Mouse (Mus musculus): Measurements from ENCODE around the gene Hist1h2ao.
"Not testable (repeated sequence)": the region's sequence is repeated elsewhere in the genome, so short reads cannot be mapped to it uniquely, and the experiment has no call there.

Hist1h2ao gene

GRCm38 (mm10) chr13:21811539-21811938, 1.3 kb downstream of the Hist1h2ao start, which contains the start of gene Hist1h4m:
TSS of gene Hist1h4m (plus strand) at chr13:21811746.
- peak; percentile 47 to 64 for DNase-seq

GRCm38 (mm10) chr13:21812092-21812491, 1.8 kb downstream of the Hist1h2ao start:
- not testable (repeated sequence) for DNase-seq

DNA sequence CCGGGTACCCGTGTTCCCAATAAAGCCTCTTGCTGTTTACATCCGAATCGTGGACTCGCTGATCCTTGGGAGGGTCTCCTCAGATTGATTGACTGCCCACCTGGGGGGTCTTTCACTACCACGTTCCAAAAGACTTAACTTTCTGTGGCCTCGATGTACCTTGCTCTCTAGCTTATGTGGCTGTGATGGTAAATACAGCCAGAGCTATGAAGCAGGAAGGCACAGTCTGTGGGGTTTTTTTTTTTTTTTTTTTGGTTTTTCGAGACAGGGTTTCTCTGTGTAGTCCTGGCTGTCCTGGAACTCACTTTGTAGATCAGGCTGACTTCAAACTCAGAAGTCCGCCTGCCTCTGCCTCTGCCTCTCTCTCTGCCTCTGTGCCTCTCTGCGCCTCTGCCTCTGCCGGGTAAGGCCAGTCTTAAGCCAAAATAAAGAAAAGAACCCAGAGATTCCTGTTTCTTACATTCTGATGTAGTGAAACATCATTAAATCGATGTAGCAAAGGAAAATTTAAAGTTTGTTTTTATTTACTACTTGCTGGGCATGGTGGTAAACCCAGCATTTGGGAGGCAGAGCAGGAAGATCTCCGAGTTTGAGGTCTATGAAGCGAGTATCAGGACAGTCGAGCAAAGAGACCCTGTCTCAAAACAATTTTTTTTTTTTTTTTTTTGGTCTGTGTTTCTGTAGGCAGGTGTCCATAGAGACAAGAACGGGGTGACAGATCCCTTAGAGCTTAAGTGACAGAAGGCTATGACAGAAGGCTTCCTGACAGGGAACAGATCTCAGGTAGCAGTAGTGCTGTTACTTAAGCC, 10.0 kb downstream of the Hist1h2ao start:
- DNase-seq: not testable (repeated sequence)

- DNase-seq: no peak
These were observed 18.2 kb downstream of the Hist1h2ao start for GRCm38 (mm10) chr13:21828511-21828910.

DNA sequence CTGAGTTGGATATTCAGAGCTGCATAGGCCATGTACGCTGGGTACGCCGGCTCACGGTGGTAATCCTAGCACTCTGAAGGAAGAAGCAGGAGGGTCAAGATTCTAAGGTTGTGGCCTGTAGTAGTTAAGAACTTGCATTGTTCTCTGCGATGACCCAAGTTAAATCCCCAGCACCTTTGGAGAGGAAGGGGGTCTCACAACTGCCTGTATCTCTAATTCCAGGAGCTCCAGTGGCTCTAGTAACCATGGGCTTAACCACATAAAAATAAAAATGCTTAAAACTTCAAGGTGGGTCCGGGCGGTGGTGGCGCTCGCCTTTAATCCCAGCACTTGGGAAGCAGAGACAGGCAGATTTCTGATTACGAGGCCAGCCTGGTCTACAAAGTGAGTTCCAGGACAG, 20.1 kb downstream of the Hist1h2ao start:
- no peak for DNase-seq

- DNase-seq: peak; percentile 32 to 45
These were observed 21.4 kb downstream of the Hist1h2ao start, which contains the start of gene Hist1h4n for GRCm38 (mm10) chr13:21831418-21832394. TSS of gene Hist1h4n (minus strand) at chr13:21832196.

- not testable (repeated sequence) for DNase-seq
These were observed 23.2 kb downstream of the Hist1h2ao start, which contains the start of the genes Hist1h2ap and Hist1h2br for GRCm38 (mm10) chr13:21833461-21833860. TSS of gene Hist1h2ap (minus strand) at chr13:21833507. TSS of gene Hist1h2br (plus strand) at chr13:21833743.

GRCm38 (mm10) chr13:21840508-21840907, 30.2 kb downstream of the Hist1h2ao start:
- not testable (repeated sequence) for DNase-seq

GRCm38 (mm10) chr13:21846356-21846755, 36.1 kb downstream of the Hist1h2ao start:
- DNase-seq: not testable (repeated sequence)

DNA sequence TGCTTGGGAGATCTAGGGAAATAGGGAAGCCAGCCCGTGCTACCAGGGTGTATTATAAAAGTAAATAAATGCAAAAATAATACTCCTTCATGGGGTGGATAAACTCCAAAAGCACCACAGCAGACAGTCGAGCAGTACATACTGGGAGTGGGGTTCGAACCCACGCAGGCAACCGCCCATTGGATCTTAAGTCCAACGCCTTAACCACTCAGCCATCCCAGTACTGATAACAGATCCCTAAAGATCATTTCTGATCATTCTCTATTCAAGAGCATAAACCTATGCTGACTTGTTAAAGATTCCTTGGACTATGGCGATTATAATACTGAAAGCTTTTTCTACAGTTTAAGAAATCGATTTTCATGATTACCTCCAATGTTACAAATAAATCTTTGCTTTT, 37.6 kb downstream of the Hist1h2ao start:
- DNase-seq: no peak

DNA sequence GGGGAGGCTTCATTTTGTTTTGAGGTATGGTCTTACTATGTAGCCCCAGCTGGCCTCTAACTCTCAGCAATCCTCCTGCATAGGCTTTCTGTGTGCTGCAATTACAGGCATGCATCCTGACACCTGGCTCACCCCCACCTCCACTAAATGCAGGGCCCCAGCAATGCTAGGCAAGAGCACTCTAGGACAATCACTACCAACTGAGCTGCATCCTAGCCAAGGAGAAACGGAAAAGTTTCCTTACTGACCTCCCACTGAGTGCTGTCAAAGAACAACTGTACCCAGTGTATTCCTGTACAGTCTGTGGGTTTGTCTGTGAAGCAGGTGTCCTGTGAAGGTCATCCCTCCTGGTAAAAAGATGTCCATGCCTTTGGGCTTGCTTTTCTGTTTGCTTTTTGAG, 40.4 kb downstream of the Hist1h2ao start:
- DNase-seq: not testable (repeated sequence)

- peak; percentile 61 to 71 for DNase-seq
These were observed 42.1 kb downstream of the Hist1h2ao start for GRCm38 (mm10) chr13:21852215-21852945.

- peak; percentile 78 to 79 for DNase-seq
These were observed 44.9 kb downstream of the Hist1h2ao start for GRCm38 (mm10) chr13:21855146-21855545.

DNA sequence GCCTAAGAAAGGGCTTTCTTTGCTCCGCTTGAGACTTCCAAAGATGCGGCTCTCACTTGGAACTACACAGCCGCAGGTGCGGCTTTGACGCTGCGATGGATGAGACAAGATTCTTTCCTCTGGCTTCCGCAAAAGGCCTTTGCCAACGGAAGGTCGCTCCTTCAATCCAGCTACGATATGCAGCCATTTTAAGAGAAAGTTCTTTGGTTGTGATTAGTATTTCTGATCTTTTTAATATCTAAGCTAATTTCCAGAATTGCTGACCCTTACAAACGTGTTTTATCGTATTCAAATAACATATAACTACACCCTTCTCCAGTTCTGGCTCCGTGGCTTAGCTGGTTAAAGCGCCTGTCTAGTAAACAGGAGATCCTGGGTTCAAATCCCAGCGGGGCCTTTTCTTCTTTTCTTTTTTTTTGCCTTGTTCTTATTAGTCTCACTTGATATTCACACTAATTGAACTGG, 45.5 kb downstream of the Hist1h2ao start:
- peak; percentile 56 to 69 for DNase-seq
